Mouse (Mus musculus) MEL (cell line): Measurements from ENCODE around the gene Dnajc22. TPM values are rescaled to one million over a fixed set of nuclear protein-coding genes. Genes with fewer than 3 reads are reported as not detected.
A peak's percentile ranks its signal among the peaks of the same experiment; 100 is the strongest.

Experiments
- DNase-seq: peaks from one replicate; pipeline ENCODE4 v3.0.0; 2011; ENCODE audit warnings: low read depth, low spot score
- H3K27ac ChIP-seq: 2 replicates; pipeline ENCODE4 v1.5.1; 2012; ENCODE audit warnings: low read depth, mild to moderate bottlenecking, control low read depth, low read length, moderate library complexity; ENCODE audit not compliant: control insufficient read depth
- H3K27me3 ChIP-seq, 2 experiments: fragments of 150-350 bp in 1 of 2; sonication (generic) in 1 of 2; 2 replicates each; pipeline ENCODE4 v1.6.1; 2012; ENCODE audit warnings: low read length in 2 of 2, mild to moderate bottlenecking in 2 of 2, improper control_type of control experiment in 1 of 2, moderate library complexity in 1 of 2; ENCODE audit not compliant: insufficient read depth in 2 of 2, control insufficient read depth in 1 of 2
- H3K36me3 ChIP-seq, 2 experiments: 2 replicates each; pipeline ENCODE4 v1.6.1; 2012 to 2014; ENCODE audit warnings: low read length in 2 of 2, improper control_type of control experiment in 1 of 2, inconsistent platforms in 1 of 2, mild to moderate bottlenecking in 1 of 2; ENCODE audit not compliant: insufficient read depth in 2 of 2, control insufficient read depth in 1 of 2
- H3K4me1 ChIP-seq, 2 experiments: fragments of 150-350 bp in 1 of 2; sonication (generic) in 1 of 2; 2 replicates each; pipeline ENCODE4 v1.6.1; 2012; ENCODE audit warnings: low read length in 2 of 2, improper control_type of control experiment in 1 of 2, mild to moderate bottlenecking in 1 of 2; ENCODE audit not compliant: insufficient read depth in 2 of 2, control insufficient read depth in 1 of 2
- H3K4me3 ChIP-seq, 2 experiments: fragments of 150-350 bp in 1 of 2; sonication (generic) in 1 of 2; 2 replicates each; pipeline ENCODE4 v1.5.1; 2012; ENCODE audit warnings: low read depth in 2 of 2, low read length in 2 of 2, mild to moderate bottlenecking in 2 of 2, moderate library complexity in 2 of 2, control low read depth in 1 of 2, improper control_type of control experiment in 1 of 2; ENCODE audit not compliant: control insufficient read depth in 1 of 2, insufficient read depth in 1 of 2
- H3K79me2 ChIP-seq: 2 replicates; pipeline ENCODE4 v1.6.1; 2012; ENCODE audit warnings: mild to moderate bottlenecking, low read length, moderate library complexity; ENCODE audit not compliant: control insufficient read depth, poor library complexity, insufficient read depth
- H3K9ac ChIP-seq: 2 replicates; pipeline ENCODE4 v1.6.1; 2012; ENCODE audit warnings: low read depth, mild to moderate bottlenecking, control low read depth, low read length, moderate library complexity; ENCODE audit not compliant: control insufficient read depth, poor library complexity, severe bottlenecking
- H3K9me3 ChIP-seq: fragments of 150-350 bp; sonication (generic); replicated peaks from 2 replicates; pipeline ENCODE4 v1.6.1; 2012; ENCODE audit warnings: mild to moderate bottlenecking, low read length, improper control_type of control experiment, moderate library complexity; ENCODE audit not compliant: insufficient read depth
- BHLHE40 ChIP-seq: IDR thresholded peaks from 2 replicates; pipeline ENCODE4 v1.6.1; 2012; ENCODE audit warnings: low read depth, mild to moderate bottlenecking, inconsistent platforms, low read length, improper control_type of control experiment, borderline replicate concordance
- CHD1 ChIP-seq: IDR thresholded peaks from 2 replicates; pipeline ENCODE4 v1.6.1; 2012; ENCODE audit warnings: low read depth, mild to moderate bottlenecking, inconsistent platforms, low read length, improper control_type of control experiment
- CHD2 ChIP-seq: IDR thresholded peaks from 2 replicates; pipeline ENCODE4 v1.6.1; 2011; ENCODE audit warnings: low read length, improper control_type of control experiment
- CTCF ChIP-seq, 3 experiments: IDR thresholded peaks in 2 of 3; conservative IDR thresholded peaks in 1 of 3; 2 replicates each; pipeline ENCODE4 v1.5.1; 2011 to 2012; ENCODE audit warnings: low read length in 3 of 3, low read depth in 2 of 3, mild to moderate bottlenecking in 2 of 3, improper control_type of control experiment in 1 of 3, inconsistent platforms in 1 of 3, mixed read lengths in 1 of 3, moderate library complexity in 1 of 3; ENCODE audit not compliant: control insufficient read depth in 1 of 3, insufficient read depth in 1 of 3, poor library complexity in 1 of 3, severe bottlenecking in 1 of 3
- E2F4 ChIP-seq: IDR thresholded peaks from 2 replicates; pipeline ENCODE4 v1.6.1; 2011; ENCODE audit warnings: low read depth, low read length, improper control_type of control experiment, borderline replicate concordance
- ELF1 ChIP-seq: IDR thresholded peaks from 2 replicates; pipeline ENCODE4 v1.6.1; 2014; ENCODE audit warnings: low read depth, mild to moderate bottlenecking, inconsistent platforms, low read length, improper control_type of control experiment, moderate library complexity
- ETS1 ChIP-seq: IDR thresholded peaks from 2 replicates; pipeline ENCODE4 v1.6.1; 2012; ENCODE audit warnings: low read depth, mild to moderate bottlenecking, inconsistent platforms, low read length, improper control_type of control experiment, moderate library complexity
- GABPA ChIP-seq: IDR thresholded peaks from 2 replicates; pipeline ENCODE4 v1.6.1; 2012; ENCODE audit warnings: low read depth, mild to moderate bottlenecking, inconsistent platforms, low read length, improper control_type of control experiment, moderate library complexity
- GATA1 ChIP-seq: IDR thresholded peaks from 2 replicates; pipeline ENCODE4 v1.6.1; 2011; ENCODE audit warnings: low read depth, low read length, improper control_type of control experiment
- JUND ChIP-seq: IDR thresholded peaks from 2 replicates; pipeline ENCODE4 v1.6.1; 2011; ENCODE audit warnings: low read depth, mild to moderate bottlenecking, improper control_type of control experiment, low read length
- KAT2A ChIP-seq: conservative IDR thresholded peaks from 2 replicates; pipeline ENCODE4 v1.6.1; 2012; ENCODE audit warnings: low read depth, low read length, improper control_type of control experiment, inconsistent platforms
- MAFK ChIP-seq: IDR thresholded peaks from 2 replicates; pipeline ENCODE4 v1.6.1; 2011; ENCODE audit warnings: low read depth, mild to moderate bottlenecking, low read length, improper control_type of control experiment, borderline replicate concordance
- MAZ ChIP-seq: IDR thresholded peaks from 2 replicates; pipeline ENCODE4 v1.6.1; 2012; ENCODE audit warnings: low read depth, mild to moderate bottlenecking, inconsistent platforms, low read length, improper control_type of control experiment
- MEF2A ChIP-seq: IDR thresholded peaks from 2 replicates; pipeline ENCODE4 v1.6.1; 2014; ENCODE audit warnings: low read depth, mild to moderate bottlenecking, inconsistent platforms, low read length, improper control_type of control experiment; ENCODE audit not compliant: poor library complexity, insufficient replicate concordance, severe bottlenecking; ENCODE audit errors: extremely low read depth
- MXI1 ChIP-seq: IDR thresholded peaks from 2 replicates; pipeline ENCODE4 v1.6.1; 2011; ENCODE audit warnings: mild to moderate bottlenecking, low read depth, low read length, improper control_type of control experiment
- NELFE ChIP-seq: IDR thresholded peaks from 2 replicates; pipeline ENCODE4 v1.6.1; 2011; ENCODE audit warnings: low read depth, low read length, improper control_type of control experiment
- NRF1 ChIP-seq: IDR thresholded peaks from 2 replicates; pipeline ENCODE4 v1.6.1; 2014; ENCODE audit warnings: low read depth, mild to moderate bottlenecking, inconsistent platforms, low read length, improper control_type of control experiment, moderate library complexity; ENCODE audit not compliant: poor library complexity, insufficient read depth, severe bottlenecking
- POLR2A ChIP-seq, 2 experiments: IDR thresholded peaks; 2 replicates each; pipeline ENCODE4 v1.6.1; 2011 to 2012; ENCODE audit warnings: low read length in 2 of 2, mild to moderate bottlenecking in 2 of 2, control low read depth in 1 of 2, improper control_type of control experiment in 1 of 2, low read depth in 1 of 2, moderate library complexity in 1 of 2; ENCODE audit not compliant: control insufficient read depth in 1 of 2, insufficient read depth in 1 of 2, poor library complexity in 1 of 2
- POLR2AphosphoS2 ChIP-seq: IDR thresholded peaks from 2 replicates; pipeline ENCODE4 v1.6.1; 2011; ENCODE audit warnings: low read length, improper control_type of control experiment
- RCOR1 ChIP-seq: IDR thresholded peaks from 2 replicates; pipeline ENCODE4 v1.6.1; 2012; ENCODE audit warnings: low read depth, mild to moderate bottlenecking, inconsistent platforms, low read length, improper control_type of control experiment
- SMC3 ChIP-seq: IDR thresholded peaks from 2 replicates; pipeline ENCODE4 v1.6.1; 2011; ENCODE audit warnings: low read depth, low read length, improper control_type of control experiment
- TAL1 ChIP-seq: IDR thresholded peaks from 2 replicates; pipeline ENCODE4 v1.6.1; 2012; ENCODE audit warnings: mild to moderate bottlenecking, inconsistent platforms, low read length, moderate library complexity, mixed read lengths
- TBP ChIP-seq: IDR thresholded peaks from 2 replicates; pipeline ENCODE4 v1.8.0; 2011; ENCODE audit warnings: low read depth, low read length, improper control_type of control experiment
- TCF12 ChIP-seq: IDR thresholded peaks from 2 replicates; pipeline ENCODE4 v1.6.1; 2014; ENCODE audit warnings: low read depth, mild to moderate bottlenecking, inconsistent platforms, low read length, improper control_type of control experiment, moderate library complexity
- UBTF ChIP-seq: IDR thresholded peaks from 2 replicates; pipeline ENCODE4 v1.6.1; 2012; ENCODE audit warnings: low read depth, mild to moderate bottlenecking, inconsistent platforms, low read length, improper control_type of control experiment, moderate library complexity, borderline replicate concordance; ENCODE audit not compliant: insufficient read depth
- USF1 ChIP-seq: IDR thresholded peaks from 2 replicates; pipeline ENCODE4 v1.6.1; 2014; ENCODE audit warnings: low read depth, mild to moderate bottlenecking, inconsistent platforms, low read length, improper control_type of control experiment, moderate library complexity
- ZC3H11A ChIP-seq: IDR thresholded peaks from 2 replicates; pipeline ENCODE4 v1.6.1; 2012; ENCODE audit warnings: low read depth, mild to moderate bottlenecking, inconsistent platforms, low read length, improper control_type of control experiment
- ZKSCAN1 ChIP-seq: IDR thresholded peaks from 2 replicates; pipeline ENCODE4 v1.6.1; 2012; ENCODE audit warnings: low read depth, mild to moderate bottlenecking, inconsistent platforms, low read length, improper control_type of control experiment, moderate library complexity
- ZNF384 ChIP-seq: IDR thresholded peaks from 2 replicates; pipeline ENCODE4 v1.6.1; 2012; ENCODE audit warnings: low read depth, mild to moderate bottlenecking, inconsistent platforms, low read length, improper control_type of control experiment
- polyA plus RNA-seq, 2 experiments: library from polyadenylated mRNA; stranded (reverse) in 1 of 2; unstranded in 1 of 2; fragments of >175 nt in 1 of 2; fragments of >200 nt in 1 of 2; gene quantifications; 2 replicates each; pipeline versions ENCODE4 v1.2.1 to v1.2.4; 2012; ENCODE audit warnings: low replicate concordance in 2 of 2, low read depth in 1 of 2; ENCODE audit not compliant: insufficient read length in 2 of 2, insufficient read depth in 1 of 2, missing spikeins in 1 of 2
- total RNA-seq: library from RNA; depleted of rRNA; stranded (reverse); fragments of 300-350 nt; gene quantifications from 2 replicates; pipeline ENCODE4 v1.2.3, GENCODE M21; 2012

Gene Dnajc22
- total and polyA plus RNA-seq, 3 experiments, result 3.2 to 5.3 TPM; not detected in 1

- Histone ChIP-seq H3K36me3 (peaks cover 0 to 13% of the 10 kb centered on the region in 2 experiments; a peak in 2 of 4 replicates), H3K4me3 (peak within 1 kb of the TSS; percentile 67 to 90), H3K4me1 (peaks cover 5 to 7% of the 10 kb centered on the region in 2 experiments), H3K27ac (peak within 1 kb of the TSS; percentile 26), H3K27me3 (no peaks in the 10 kb centered on the region), H3K9me3 (no peaks in the 10 kb centered on the region), H3K9ac (peak within 1 kb of the TSS; percentile 85), H3K79me2 (peaks cover 8% of the 10 kb centered on the region)
- TF ChIP-seq TBP, result no peak
- TF ChIP-seq GATA1, result peak; percentile 35; the same call in 1 of the 2 replicates
- TF ChIP-seq ELF1, result no peak
- TF ChIP-seq SMC3, result no peak
- TF ChIP-seq TCF12, result no peak
- no peak for TF ChIP-seq BHLHE40
- TF ChIP-seq NRF1, result no peak
- DNase-seq, result peak; percentile 55
Observed at GRCm38 (mm10) chr15:99125711-99126080, 32.7 kb downstream of the Dnajc22 start, which contains the start of gene Spats2. TSS of gene Spats2 (plus strand) at chr15:99125916.

GRCm38 (mm10) chr15:99126081-99126815, 33.3 kb downstream of the Dnajc22 start:
- H3K4me1 ChIP-seq, result peaks cover 3 to 7% of the 10 kb centered on the region in 2 experiments
- DNase-seq, result peak; percentile 68

More at GRCm38 (mm10) chr15:99126081-99126815, 33.3 kb downstream of the Dnajc22 start:
- H3K36me3 ChIP-seq, result peaks cover 0 to 13% of the 10 kb centered on the region in 2 experiments; a peak in 2 of 4 replicates
- peaks cover 8% of the 10 kb centered on the region for H3K79me2 ChIP-seq
- no peak for TF ChIP-seq E2F4
- no peak for TF ChIP-seq SMC3
- TF ChIP-seq TAL1, result no peak
- TF ChIP-seq MXI1, result no peak
- TF ChIP-seq CHD2, result no peak
- TF ChIP-seq USF1, result no peak
- TF ChIP-seq ZNF384, result no peak
- peak; percentile 50; the same call in 1 of the 2 replicates for TF ChIP-seq NRF1
- no peak for TF ChIP-seq MAFK
- peak; percentile 59 to 68; a peak in 2 of 4 replicates for TF ChIP-seq POLR2A (IDR thresholded peaks at IDR 0.05; ENCODE audit: control insufficient read depth in 1 of 2, insufficient read depth in 1 of 2, low read depth in 1 of 2, low read length in 2 of 2, poor library complexity in 1 of 2)
- no peak for TF ChIP-seq RCOR1
- no peak for TF ChIP-seq CTCF (IDR thresholded peaks at IDR 0.05 in 2 of 3, conservative IDR thresholded peaks at IDR 0.05 in 1 of 3; ENCODE audit: control insufficient read depth in 1 of 3, insufficient read depth in 1 of 3, low read depth in 2 of 3, low read length in 3 of 3, poor library complexity in 1 of 3, severe bottlenecking in 1 of 3)
- TF ChIP-seq JUND, result no peak
- no peak for TF ChIP-seq ZKSCAN1
- no peak for TF ChIP-seq KAT2A
- TF ChIP-seq NELFE, result peak; percentile 50
- no peak for TF ChIP-seq MAZ
- no peak for TF ChIP-seq ETS1
- no peak for TF ChIP-seq MEF2A
- TF ChIP-seq GABPA, result no peak
- TF ChIP-seq UBTF, result no peak
- 0 out of 2 replicates have a peak, but pooled peaks have one; percentile 14 for TF ChIP-seq TCF12
- TF ChIP-seq ZC3H11A, result no peak
- no peak for TF ChIP-seq CHD1
- TF ChIP-seq POLR2AphosphoS2, result no peak
- peak overlapping the region; percentile 26 for H3K27ac ChIP-seq
- peak overlapping the region; percentile 67 to 90 for H3K4me3 ChIP-seq
- no peaks in the 10 kb centered on the region for H3K9me3 ChIP-seq
- peak overlapping the region; percentile 85 for H3K9ac ChIP-seq
- H3K27me3 ChIP-seq, result peaks cover 0 to 2% of the 10 kb centered on the region in 2 experiments; a peak in 2 of 4 replicates
